Mouse (Mus musculus) midbrain, embryonic 13.5 days (tissue): ENCODE data around the gene Slfn8. TPM values are rescaled to one million over a fixed set of nuclear protein-coding genes. Genes with fewer than 3 reads are reported as not detected.

ENCODE experiments used
- ATAC-seq: fragments of 200-750 bp; cut with Nextera tagmentation; 2 replicates; pipeline ENCODE4 v1.8.0; 2017; ENCODE audit warnings: mild to moderate bottlenecking, moderate TSS enrichment, moderate library complexity
- H3K27ac ChIP-seq: fragments of 300-500 bp; sonication (generic); 2 replicates; pipeline ENCODE4 v1.5.1; 2015; ENCODE audit warnings: inconsistent platforms, mild to moderate bottlenecking, moderate library complexity
- H3K27me3 ChIP-seq: fragments of 300-500 bp; sonication (generic); 2 replicates; pipeline ENCODE4 v1.6.1; 2015; ENCODE audit warnings: mild to moderate bottlenecking, inconsistent platforms
- H3K36me3 ChIP-seq: fragments of 300-500 bp; sonication (generic); 2 replicates; pipeline ENCODE4 v1.6.1; 2015; ENCODE audit warnings: mild to moderate bottlenecking, inconsistent platforms
- H3K4me1 ChIP-seq: fragments of 300-500 bp; sonication (generic); replicated peaks from 2 replicates; pipeline ENCODE4 v1.6.1; 2015; ENCODE audit warnings: inconsistent platforms
- H3K4me2 ChIP-seq: fragments of 300-500 bp; sonication (generic); replicated peaks from 2 replicates; pipeline ENCODE4 v1.6.1; 2015; ENCODE audit warnings: moderate library complexity, mild to moderate bottlenecking, inconsistent platforms
- H3K4me3 ChIP-seq: fragments of 300-500 bp; sonication (generic); replicated peaks from 2 replicates; pipeline ENCODE4 v1.5.1; 2015; ENCODE audit warnings: mild to moderate bottlenecking, inconsistent platforms
- H3K9ac ChIP-seq: fragments of 300-500 bp; sonication (generic); replicated peaks from 2 replicates; pipeline ENCODE4 v1.6.1; 2015; ENCODE audit warnings: mild to moderate bottlenecking, inconsistent platforms
- H3K9me3 ChIP-seq: fragments of 300-500 bp; sonication (generic); 2 replicates; pipeline ENCODE4 v1.6.1; 2016; ENCODE audit warnings: mild to moderate bottlenecking, inconsistent platforms
- WGBS: fragments of 180-500 bp; shearing (Covaris S2); methylation state at CpG from one replicate; pipeline ENCODE4 v1.1.7; 2015; 5-methylcytosine and 5-hydroxymethylcytosine counted together
- polyA plus RNA-seq: library from polyadenylated mRNA; unstranded; fragments of >200 nt; fragmentation: Nextera tagmentation; extraction: Ambion mirVana; gene quantifications from 2 replicates; pipeline ENCODE4 v1.2.1, GENCODE M21; 2015

Gene Slfn8
- polyA plus RNA-seq = 0.06 and 0.31 TPM in 2 replicates

GRCm38 (mm10) chr11:83020621-83021020 is at the start of gene Slfn8:
TSS of gene Slfn8 (minus strand) at chr11:83020810.
- Histone ChIP-seq H3K27ac (no peak within 1 kb of the TSS), H3K27me3 (no peaks in the 10 kb centered on the region), H3K9me3 (no peaks in the 10 kb centered on the region), H3K4me2 (no peak within 1 kb of the TSS), H3K4me3 (no peak within 1 kb of the TSS), H3K9ac (no peak within 1 kb of the TSS), H3K4me1 (no peaks in the 10 kb centered on the region), H3K36me3 (no peaks in the 10 kb centered on the region)
- no peak for ATAC-seq
- 77% methylated on average over 5 of the region's 5 CpGs for WGBS

GRCm38 (mm10) chr11:83067982-83068694 is 47.5 kb upstream of the Slfn8 start:
- no peaks in the 10 kb centered on the region for H3K36me3 ChIP-seq
- no peaks in the 10 kb centered on the region for H3K4me1 ChIP-seq
- H3K4me2 ChIP-seq = no peak overlapping the region
- ATAC-seq = no peak
- no peak overlapping the region for H3K27ac ChIP-seq
- H3K9me3 ChIP-seq = no peaks in the 10 kb centered on the region
- H3K27me3 ChIP-seq = no peaks in the 10 kb centered on the region
- H3K4me3 ChIP-seq = no peak overlapping the region
- no peak overlapping the region for H3K9ac ChIP-seq
- WGBS = 80% methylated on average over 4 of the region's 4 CpGs

GRCm38 (mm10) chr11:83066640-83067531 is 46.3 kb upstream of the Slfn8 start:
- no peaks in the 10 kb centered on the region for H3K27me3 ChIP-seq
- H3K9ac ChIP-seq = no peak overlapping the region
- no peaks in the 10 kb centered on the region for H3K36me3 ChIP-seq
- no peaks in the 10 kb centered on the region for H3K9me3 ChIP-seq
- no peak for ATAC-seq
- H3K27ac ChIP-seq = no peak overlapping the region
- WGBS = 41% methylated on average over 11 of the region's 11 CpGs
- no peak overlapping the region for H3K4me2 ChIP-seq
- H3K4me1 ChIP-seq = no peaks in the 10 kb centered on the region
- no peak overlapping the region for H3K4me3 ChIP-seq

DNA sequence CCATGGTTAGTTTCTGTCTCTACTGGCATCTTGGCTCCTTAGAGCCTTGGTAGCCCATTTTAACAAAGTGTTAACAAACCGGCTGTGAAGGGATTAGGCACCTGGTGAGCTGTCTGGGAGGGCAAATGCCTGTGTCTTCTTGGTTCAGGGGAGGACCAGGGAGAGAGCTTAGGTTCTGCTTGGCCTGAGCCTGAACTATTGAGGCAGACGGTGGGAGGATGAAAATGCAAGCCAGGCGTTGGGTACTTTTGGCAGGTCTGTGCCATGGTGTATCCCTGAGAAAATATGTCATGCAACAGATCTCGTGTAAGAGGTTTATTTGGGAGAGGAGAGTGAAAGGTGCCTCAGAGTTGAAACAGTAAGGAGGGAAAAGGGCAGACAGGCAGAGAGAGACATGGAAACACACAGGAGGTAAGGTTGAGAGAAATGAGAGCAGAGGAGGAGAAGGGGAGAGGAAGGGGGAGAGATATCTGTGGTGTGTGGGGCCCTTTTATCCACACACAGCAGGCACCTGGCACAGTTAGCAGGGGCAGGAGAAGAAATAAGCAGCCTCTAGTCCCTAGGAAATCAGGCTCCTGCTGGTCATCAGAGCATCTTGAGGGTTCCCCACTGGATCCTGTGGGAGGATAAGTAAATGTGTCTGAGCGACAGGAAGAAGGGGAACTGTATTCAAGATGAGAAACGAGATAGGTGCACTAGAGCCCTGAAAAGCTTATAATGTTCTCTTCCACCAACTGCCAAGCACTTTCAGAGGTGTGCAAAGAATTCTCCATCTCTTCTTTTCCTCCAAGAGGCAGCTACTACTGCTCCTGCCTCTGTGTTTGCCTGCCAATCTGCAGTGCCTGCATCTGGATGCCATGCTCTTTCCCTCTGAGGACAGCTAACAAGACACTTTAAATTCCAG is 45.1 kb upstream of the Slfn8 start:
- no peak for ATAC-seq
- Histone ChIP-seq H3K4me1 (no peaks in the 10 kb centered on the region), H3K9me3 (no peaks in the 10 kb centered on the region), H3K36me3 (no peaks in the 10 kb centered on the region), H3K4me2 (no peak overlapping the region), H3K27me3 (no peaks in the 10 kb centered on the region), H3K27ac (no peak overlapping the region), H3K4me3 (no peak overlapping the region), H3K9ac (no peak overlapping the region)
- 18% methylated on average over 6 of the region's 6 CpGs for WGBS

GRCm38 (mm10) chr11:83064946-83065345 is 44.3 kb upstream of the Slfn8 start, which contains the start of gene Slfn2:
TSS of gene Slfn2 (plus strand) at chr11:83065112.
- Histone ChIP-seq H3K9ac (no peak within 1 kb of the TSS), H3K9me3 (no peaks in the 10 kb centered on the region), H3K27me3 (no peaks in the 10 kb centered on the region), H3K27ac (no peak within 1 kb of the TSS), H3K4me1 (no peaks in the 10 kb centered on the region), H3K36me3 (no peaks in the 10 kb centered on the region), H3K4me2 (no peak within 1 kb of the TSS), H3K4me3 (no peak within 1 kb of the TSS)
- 88% methylated on average over 2 of the region's 2 CpGs for WGBS
- ATAC-seq = no peak

- H3K27ac ChIP-seq = no peak overlapping the region
- WGBS = 70% methylated on average over 3 of the region's 3 CpGs
- no peaks in the 10 kb centered on the region for H3K9me3 ChIP-seq
- H3K4me1 ChIP-seq = no peaks in the 10 kb centered on the region
- H3K4me2 ChIP-seq = no peak overlapping the region
- H3K36me3 ChIP-seq = no peaks in the 10 kb centered on the region
- H3K27me3 ChIP-seq = no peaks in the 10 kb centered on the region
- H3K9ac ChIP-seq = no peak overlapping the region
- H3K4me3 ChIP-seq = no peak overlapping the region
- ATAC-seq = no peak
These were observed 43.3 kb upstream of the Slfn8 start for GRCm38 (mm10) chr11:83063941-83064349.

- H3K4me1 ChIP-seq = no peaks in the 10 kb centered on the region
- WGBS = 74% methylated on average over 4 of the region's 4 CpGs
- H3K27ac ChIP-seq = no peak overlapping the region
- H3K4me3 ChIP-seq = no peak overlapping the region
- no peak for ATAC-seq
- H3K9ac ChIP-seq = no peak overlapping the region
- no peaks in the 10 kb centered on the region for H3K27me3 ChIP-seq
- no peak overlapping the region for H3K4me2 ChIP-seq
- no peaks in the 10 kb centered on the region for H3K9me3 ChIP-seq
- H3K36me3 ChIP-seq = no peaks in the 10 kb centered on the region
These were observed 42.5 kb upstream of the Slfn8 start for GRCm38 (mm10) chr11:83063126-83063525.

- Histone ChIP-seq H3K27me3 (no peaks in the 10 kb centered on the region), H3K4me1 (no peaks in the 10 kb centered on the region), H3K9ac (no peak overlapping the region), H3K27ac (no peak overlapping the region), H3K4me2 (no peak overlapping the region), H3K36me3 (no peaks in the 10 kb centered on the region), H3K9me3 (no peaks in the 10 kb centered on the region), H3K4me3 (no peak overlapping the region)
- ATAC-seq = no peak
- 93% methylated on average over 7 of the region's 7 CpGs for WGBS
These were observed 41.2 kb upstream of the Slfn8 start for GRCm38 (mm10) chr11:83061806-83062205.

- Histone ChIP-seq H3K36me3 (no peaks in the 10 kb centered on the region), H3K4me2 (no peak overlapping the region), H3K27me3 (no peaks in the 10 kb centered on the region), H3K4me3 (no peak overlapping the region), H3K27ac (no peak overlapping the region), H3K4me1 (no peaks in the 10 kb centered on the region), H3K9ac (no peak overlapping the region), H3K9me3 (no peaks in the 10 kb centered on the region)
- WGBS = 78% methylated on average over 5 of the region's 5 CpGs
- ATAC-seq = no peak
These were observed 39.9 kb upstream of the Slfn8 start for GRCm38 (mm10) chr11:83060412-83061020.

DNA sequence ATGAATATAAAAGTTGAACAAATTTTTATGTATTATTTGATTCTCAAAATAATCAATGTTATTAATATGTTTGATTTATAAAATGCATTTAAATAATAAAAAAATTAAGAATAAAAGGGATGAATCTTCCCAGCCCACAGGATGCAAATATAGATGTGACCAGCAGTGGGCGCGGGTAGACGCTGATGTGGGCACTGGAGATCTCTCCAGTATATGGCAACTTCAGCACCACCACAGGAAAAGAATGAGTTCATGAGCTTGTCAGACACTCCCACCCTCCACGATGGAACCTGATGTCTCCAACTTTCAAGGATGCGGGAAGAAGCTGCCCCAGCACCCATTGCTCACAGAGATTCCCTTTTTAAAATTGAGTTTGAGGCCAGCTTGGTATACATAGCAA is 37.3 kb upstream of the Slfn8 start:
- ATAC-seq = no peak; the same call in 1 of the 2 replicates
- H3K4me1 ChIP-seq = no peaks in the 10 kb centered on the region
- no peak overlapping the region for H3K4me3 ChIP-seq
- no peaks in the 10 kb centered on the region for H3K9me3 ChIP-seq
- 7% methylated on average over 5 of the region's 5 CpGs for WGBS
- H3K4me2 ChIP-seq = no peak overlapping the region
- no peaks in the 10 kb centered on the region for H3K36me3 ChIP-seq
- no peak overlapping the region for H3K9ac ChIP-seq
- no peaks in the 10 kb centered on the region for H3K27me3 ChIP-seq
- H3K27ac ChIP-seq = no peak overlapping the region

- no peaks in the 10 kb centered on the region for H3K36me3 ChIP-seq
- H3K27ac ChIP-seq = no peak overlapping the region
- no peak for ATAC-seq
- no peaks in the 10 kb centered on the region for H3K4me1 ChIP-seq
- H3K27me3 ChIP-seq = no peaks in the 10 kb centered on the region
- H3K9ac ChIP-seq = no peak overlapping the region
- WGBS = 87% methylated on average over 3 of the region's 3 CpGs
- H3K9me3 ChIP-seq = no peaks in the 10 kb centered on the region
- no peak overlapping the region for H3K4me3 ChIP-seq
- H3K4me2 ChIP-seq = no peak overlapping the region
These were observed 25.0 kb upstream of the Slfn8 start for GRCm38 (mm10) chr11:83045642-83046041.
